Mouse (Mus musculus): ENCODE measurements around the gene Kif26b.

GRCm38 (mm10) chr1:178886671-178887070 is 357.7 kb downstream of the Kif26b start:
- no peak for TF ChIP-seq POLR2A (IDR thresholded peaks at IDR 0.05; ENCODE audit: insufficient read depth, low read depth, low read length)
- no peak for TF ChIP-seq CTCF (IDR thresholded peaks at IDR 0.05)
